Mouse (Mus musculus) forelimb bud, embryonic 11.5 days (tissue): ENCODE measurements at regions not wholly inside any gene's neighbourhood (a gene's known extent, or its start where the extent isn't known, plus 50 kb on each side); places are given as distances from the start of the nearest gene placed in this dataset.

Experiments
- DNase-seq: peaks from one replicate; pipeline ENCODE4 v3.0.0-alpha.2; 2012; ENCODE audit warnings: low read depth, low spot score

GRCm38 (mm10) chr1:128679005-128679980 is 87.2 kb upstream of the Cxcr4 start:
- no peak for DNase-seq

DNA sequence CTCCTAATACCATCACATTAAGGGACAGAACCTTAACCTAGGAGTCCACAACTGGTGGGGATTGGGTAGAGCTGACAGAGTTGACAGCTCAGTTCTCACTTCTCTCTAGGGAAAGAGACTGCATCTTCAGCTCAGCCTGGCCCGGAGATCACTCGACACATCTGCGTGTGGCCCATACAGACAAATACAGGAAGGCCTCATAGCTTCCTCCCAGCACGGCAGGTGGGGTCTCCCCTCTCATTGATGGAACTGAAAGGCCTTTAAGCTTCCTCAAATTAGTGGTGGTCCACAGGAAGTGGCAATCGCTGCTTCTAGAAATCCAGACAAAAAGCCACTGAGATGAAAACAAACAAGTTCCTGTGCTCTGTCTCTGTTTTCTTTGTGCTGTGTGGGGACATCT is 83.4 kb upstream of the Cxcr4 start:
- DNase-seq, result no peak

GRCm38 (mm10) chr1:128672306-128672705 is 80.2 kb upstream of the Cxcr4 start:
- no peak for DNase-seq

GRCm38 (mm10) chr1:128671495-128671894 is 79.4 kb upstream of the Cxcr4 start:
- no peak for DNase-seq

DNA sequence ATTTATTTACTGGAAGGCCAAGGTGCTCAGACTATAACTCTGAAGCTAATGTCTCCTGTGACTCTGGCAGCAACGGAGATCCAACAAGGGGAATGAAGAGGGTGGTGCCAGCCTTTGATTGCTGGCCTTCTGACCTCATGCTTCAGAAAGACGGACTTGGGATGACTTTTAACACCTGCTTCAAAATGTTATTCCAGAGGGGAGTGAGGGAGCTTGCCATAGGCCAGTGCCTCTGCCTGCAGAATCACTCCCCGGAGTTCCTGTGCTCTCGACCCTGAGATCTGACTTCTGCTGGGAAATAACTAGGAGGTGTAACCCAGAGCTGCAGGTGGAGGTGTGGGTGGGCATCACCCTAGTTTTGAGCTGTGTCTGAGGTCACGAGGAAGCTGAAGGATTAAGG is 78.9 kb upstream of the Cxcr4 start:
- DNase-seq, result no peak

DNA sequence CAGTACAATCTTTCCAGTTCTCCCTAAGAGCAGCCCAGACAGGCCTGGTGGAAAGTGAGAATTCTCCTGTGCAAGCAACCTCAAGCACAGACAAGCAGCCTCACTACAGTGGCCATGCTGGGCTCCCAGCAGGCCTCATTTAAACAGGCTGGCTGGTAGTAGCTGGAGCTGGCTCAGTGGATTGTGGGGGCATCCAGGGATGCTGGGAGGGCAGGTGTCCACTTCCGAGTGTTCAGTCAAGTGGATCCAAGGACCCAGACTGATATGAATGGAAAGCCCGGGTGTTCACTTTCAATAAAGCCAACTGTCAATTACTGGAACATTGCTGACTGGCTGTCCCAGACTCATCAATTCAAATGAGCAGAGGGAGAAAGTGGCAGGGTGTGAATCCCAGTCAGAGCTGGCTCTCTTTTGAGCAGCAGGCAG is 77.2 kb upstream of the Cxcr4 start:
- DNase-seq, result no peak

- DNase-seq, result no peak
Measured at GRCm38 (mm10) chr1:128668718-128669117, 76.6 kb upstream of the Cxcr4 start.

GRCm38 (mm10) chr1:128667121-128667762 is 75.1 kb upstream of the Cxcr4 start:
- DNase-seq, result no peak

GRCm38 (mm10) chr1:128663207-128663606 is 71.1 kb upstream of the Cxcr4 start:
- no peak for DNase-seq

DNA sequence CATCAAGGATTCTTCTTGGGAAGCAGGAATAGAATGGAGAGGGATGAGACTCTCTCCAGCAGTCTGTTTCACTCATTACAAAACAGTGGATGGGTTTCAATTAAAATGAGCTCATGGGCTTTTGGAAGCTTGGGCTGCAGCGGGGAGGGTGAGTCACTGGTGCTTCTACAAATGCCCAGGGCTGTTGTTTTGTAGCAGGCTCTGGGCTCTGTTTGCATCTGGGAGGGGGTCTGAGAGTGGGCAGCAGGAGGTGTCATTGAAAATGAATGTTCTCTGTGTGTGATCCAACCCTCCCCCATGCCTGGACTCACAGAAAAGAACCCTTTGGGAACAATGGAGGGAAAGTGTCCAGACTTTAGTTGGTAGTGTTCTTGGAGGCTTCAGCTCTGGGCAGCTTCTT is 67.8 kb upstream of the Cxcr4 start:
- no peak for DNase-seq

- no peak for DNase-seq
Measured at GRCm38 (mm10) chr1:128658802-128659201, 66.7 kb upstream of the Cxcr4 start.

DNA sequence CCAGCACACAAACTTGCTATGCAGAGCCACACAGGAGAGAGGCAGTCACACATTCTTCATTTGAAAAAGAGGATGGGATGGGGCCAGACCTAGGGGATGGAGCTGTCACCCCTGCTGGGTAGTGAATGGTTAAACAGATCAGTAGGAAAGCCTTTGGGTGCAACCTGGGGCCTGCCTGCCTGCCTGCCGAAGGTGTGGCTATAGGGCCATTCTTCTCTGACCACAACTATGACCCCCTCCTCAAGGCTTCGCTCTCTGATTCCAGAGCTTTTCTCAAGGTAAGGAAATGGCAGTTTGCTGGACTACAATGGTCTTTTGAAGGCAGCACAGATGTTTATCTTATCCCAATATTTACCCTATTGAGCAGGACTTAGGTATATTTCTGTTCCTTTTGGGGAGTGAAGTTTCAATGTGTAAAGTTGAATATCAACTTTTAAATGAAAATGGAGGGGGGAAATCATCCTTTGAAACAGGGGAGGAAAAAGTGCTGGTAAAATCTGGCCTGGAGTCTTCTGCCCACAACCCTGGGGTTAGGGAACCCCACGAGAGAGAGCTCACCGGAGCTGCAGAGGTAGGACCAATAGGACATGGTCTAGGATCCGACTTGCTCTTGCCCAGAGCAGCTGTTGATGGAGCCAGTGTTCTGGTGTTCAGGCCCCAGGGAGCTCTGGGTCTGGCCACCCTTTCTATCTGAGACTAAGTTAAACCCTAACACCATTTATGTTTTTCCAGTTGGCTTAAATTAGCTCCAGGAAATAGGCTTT is 62.2 kb upstream of the Cxcr4 start:
- DNase-seq, result no peak

GRCm38 (mm10) chr1:128650596-128650995 is 58.5 kb upstream of the Cxcr4 start:
- no peak for DNase-seq

DNA sequence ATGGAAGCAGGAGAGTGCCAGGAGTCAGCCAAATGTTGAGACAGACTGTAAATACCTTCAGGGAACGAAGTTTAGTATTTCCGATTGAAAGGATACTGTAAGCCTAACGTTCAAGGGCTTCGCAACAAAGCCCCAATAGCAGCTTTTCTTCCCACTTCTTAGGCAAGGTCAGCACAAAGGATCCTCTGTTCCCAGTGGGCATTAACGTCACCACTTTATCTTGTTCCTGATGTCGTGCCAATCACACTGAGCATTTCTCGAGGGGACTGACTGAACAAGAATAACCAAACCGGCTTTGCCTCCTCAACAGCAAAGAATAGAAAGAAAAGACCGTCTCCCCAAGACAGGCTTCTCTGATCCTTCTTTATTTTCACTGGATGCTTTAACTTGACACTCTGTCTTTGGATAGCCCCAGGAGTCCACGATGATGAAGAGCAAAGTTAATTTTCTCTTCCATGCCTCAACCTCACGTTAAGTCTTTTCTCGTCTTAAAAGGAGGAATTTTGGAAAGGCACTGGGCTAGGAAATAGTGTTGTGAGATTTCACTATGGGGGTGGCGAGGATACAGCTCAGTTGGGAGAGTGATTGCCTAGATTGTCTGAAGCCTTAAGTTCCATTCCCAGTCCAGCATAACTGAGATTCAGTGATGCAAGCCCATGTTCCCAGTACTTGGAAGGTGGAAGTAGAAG is 57.5 kb upstream of the Cxcr4 start:
- DNase-seq, result no peak

GRCm38 (mm10) chr1:128643316-128643776 is 51.3 kb upstream of the Cxcr4 start:
- DNase-seq, result peak; percentile 28

- no peak for DNase-seq
Measured at GRCm38 (mm10) chr1:128642212-128642611, 50.1 kb upstream of the Cxcr4 start.
